Mouse (Mus musculus) heart, embryonic 15.5 days (tissue): ENCODE measurements at regions not wholly inside any gene's neighbourhood (a gene's known extent, or its start where the extent isn't known, plus 50 kb on each side); places are given as distances from the start of the nearest gene placed in this dataset.

Source experiments
- ATAC-seq: fragments of 200-750 bp; cut with Nextera tagmentation; replicated peaks from 2 replicates; pipeline ENCODE4 v1.8.0; 2017; ENCODE audit warnings: low read depth, moderate TSS enrichment; ENCODE audit not compliant: insufficient number of reproducible peaks, insufficient read depth, low FRiP score
- H3K27ac ChIP-seq: fragments of 300-500 bp; sonication (generic); 2 replicates; pipeline ENCODE4 v1.5.1; 2015; ENCODE audit warnings: mild to moderate bottlenecking, inconsistent platforms
- H3K27me3 ChIP-seq: fragments of 300-500 bp; sonication (generic); 2 replicates; pipeline ENCODE4 v1.6.1; 2015; ENCODE audit warnings: inconsistent platforms
- H3K36me3 ChIP-seq: fragments of 300-500 bp; sonication (generic); 2 replicates; pipeline ENCODE4 v1.6.1; 2015; ENCODE audit warnings: mild to moderate bottlenecking, inconsistent platforms
- H3K4me1 ChIP-seq: fragments of 300-500 bp; sonication (generic); replicated peaks from 2 replicates; pipeline ENCODE4 v1.6.1; 2015; ENCODE audit warnings: inconsistent platforms
- H3K4me2 ChIP-seq: fragments of 300-500 bp; sonication (generic); 2 replicates; pipeline ENCODE4 v1.6.1; 2015; ENCODE audit warnings: inconsistent platforms, mild to moderate bottlenecking, moderate library complexity
- H3K4me3 ChIP-seq: fragments of 300-500 bp; sonication (generic); 2 replicates; pipeline ENCODE4 v1.5.1; 2015; ENCODE audit warnings: mild to moderate bottlenecking, inconsistent platforms
- H3K9ac ChIP-seq: fragments of 300-500 bp; sonication (generic); 2 replicates; pipeline ENCODE4 v1.6.1; 2015; ENCODE audit warnings: mild to moderate bottlenecking, inconsistent platforms
- H3K9me3 ChIP-seq: fragments of 300-500 bp; sonication (generic); replicated peaks from 2 replicates; pipeline ENCODE4 v1.6.1; 2016; ENCODE audit warnings: inconsistent platforms
- WGBS: fragments of 180-500 bp; shearing (Covaris S2); methylation state at CpG from one replicate; pipeline ENCODE4 v1.1.7; 2015; ENCODE audit warnings: mixed read lengths; 5-methylcytosine and 5-hydroxymethylcytosine counted together

GRCm38 (mm10) chr14:102880658-102881083 lies 101.8 kb downstream of the Kctd12 start:
- Histone ChIP-seq H3K9me3 (no peaks in the 10 kb centered on the region), H3K27ac (peak overlapping the region; percentile 71), H3K36me3 (no peaks in the 10 kb centered on the region), H3K4me3 (no peak overlapping the region), H3K4me1 (peaks cover 5% of the 10 kb centered on the region; the same call in 1 of the 2 replicates), H3K27me3 (no peaks in the 10 kb centered on the region), H3K4me2 (no peak overlapping the region), H3K9ac (no peak overlapping the region)
- 53% methylated on average over 1 of the region's 1 CpGs for WGBS
- peak; percentile 41; the same call in 1 of the 2 replicates for ATAC-seq

- Histone ChIP-seq H3K4me1 (peaks cover 5% of the 10 kb centered on the region; the same call in 1 of the 2 replicates), H3K27me3 (no peaks in the 10 kb centered on the region), H3K9ac (no peak overlapping the region), H3K9me3 (no peaks in the 10 kb centered on the region), H3K4me2 (no peak overlapping the region), H3K4me3 (no peak overlapping the region), H3K36me3 (no peaks in the 10 kb centered on the region), H3K27ac (no peak overlapping the region)
- WGBS = 79% methylated on average over 6 of the region's 6 CpGs
- no peak for ATAC-seq
These were observed 103.9 kb downstream of the Kctd12 start for GRCm38 (mm10) chr14:102878572-102878971.

GRCm38 (mm10) chr14:102868160-102868559 lies 114.3 kb downstream of the Kctd12 start:
- H3K4me1 ChIP-seq = no peaks in the 10 kb centered on the region
- no peaks in the 10 kb centered on the region for H3K9me3 ChIP-seq
- H3K27me3 ChIP-seq = no peaks in the 10 kb centered on the region
- no peak for ATAC-seq
- H3K36me3 ChIP-seq = no peaks in the 10 kb centered on the region
- no peak overlapping the region for H3K4me2 ChIP-seq
- 64% methylated on average over 1 of the region's 1 CpGs for WGBS
- H3K27ac ChIP-seq = no peak overlapping the region
- no peak overlapping the region for H3K4me3 ChIP-seq
- H3K9ac ChIP-seq = no peak overlapping the region

- Histone ChIP-seq H3K36me3 (no peaks in the 10 kb centered on the region), H3K4me3 (no peak overlapping the region), H3K9ac (no peak overlapping the region), H3K4me1 (no peaks in the 10 kb centered on the region), H3K4me2 (no peak overlapping the region), H3K27ac (no peak overlapping the region), H3K27me3 (no peaks in the 10 kb centered on the region), H3K9me3 (no peaks in the 10 kb centered on the region)
- 71% methylated on average over 2 of the region's 2 CpGs for WGBS
- ATAC-seq = no peak
These were observed 114.7 kb downstream of the Kctd12 start for GRCm38 (mm10) chr14:102867697-102868096.

GRCm38 (mm10) chr14:102866511-102866910 lies 115.9 kb downstream of the Kctd12 start:
- 72% methylated on average over 1 of the region's 1 CpGs for WGBS
- Histone ChIP-seq H3K4me3 (no peak overlapping the region), H3K9ac (no peak overlapping the region), H3K27me3 (no peaks in the 10 kb centered on the region), H3K27ac (no peak overlapping the region), H3K36me3 (no peaks in the 10 kb centered on the region), H3K4me1 (no peaks in the 10 kb centered on the region), H3K9me3 (no peaks in the 10 kb centered on the region), H3K4me2 (no peak overlapping the region)
- ATAC-seq = no peak

GRCm38 (mm10) chr14:102861694-102862093 lies 120.7 kb downstream of the Kctd12 start:
- no peak overlapping the region for H3K4me3 ChIP-seq
- ATAC-seq = no peak
- 87% methylated on average over 1 of the region's 1 CpGs for WGBS
- no peak overlapping the region for H3K4me2 ChIP-seq
- no peak overlapping the region for H3K27ac ChIP-seq
- H3K36me3 ChIP-seq = no peaks in the 10 kb centered on the region
- no peaks in the 10 kb centered on the region for H3K27me3 ChIP-seq
- no peak overlapping the region for H3K9ac ChIP-seq
- no peaks in the 10 kb centered on the region for H3K9me3 ChIP-seq
- H3K4me1 ChIP-seq = no peaks in the 10 kb centered on the region

GRCm38 (mm10) chr14:102859361-102859871 lies 123.0 kb downstream of the Kctd12 start:
- H3K27me3 ChIP-seq = no peaks in the 10 kb centered on the region
- H3K9me3 ChIP-seq = no peaks in the 10 kb centered on the region
- no peak overlapping the region for H3K4me2 ChIP-seq
- H3K36me3 ChIP-seq = no peaks in the 10 kb centered on the region
- H3K4me1 ChIP-seq = no peaks in the 10 kb centered on the region
- no peak for ATAC-seq
- H3K9ac ChIP-seq = no peak overlapping the region
- WGBS = 67% methylated on average over 4 of the region's 4 CpGs
- no peak overlapping the region for H3K27ac ChIP-seq
- no peak overlapping the region for H3K4me3 ChIP-seq

- WGBS = 69% methylated on average over 7 of the region's 7 CpGs
- Histone ChIP-seq H3K27ac (no peak overlapping the region), H3K9ac (no peak overlapping the region), H3K27me3 (no peaks in the 10 kb centered on the region), H3K36me3 (no peaks in the 10 kb centered on the region), H3K4me2 (no peak overlapping the region), H3K4me3 (no peak overlapping the region), H3K9me3 (no peaks in the 10 kb centered on the region), H3K4me1 (no peaks in the 10 kb centered on the region)
- ATAC-seq = no peak
These were observed 127.1 kb downstream of the Kctd12 start for GRCm38 (mm10) chr14:102855264-102855840.

- no peak for ATAC-seq
- H3K9me3 ChIP-seq = no peaks in the 10 kb centered on the region
- no peaks in the 10 kb centered on the region for H3K27me3 ChIP-seq
- H3K27ac ChIP-seq = no peak overlapping the region
- 62% methylated on average over 3 of the region's 3 CpGs for WGBS
- H3K36me3 ChIP-seq = no peaks in the 10 kb centered on the region
- H3K9ac ChIP-seq = no peak overlapping the region
- no peak overlapping the region for H3K4me2 ChIP-seq
- no peaks in the 10 kb centered on the region for H3K4me1 ChIP-seq
- H3K4me3 ChIP-seq = no peak overlapping the region
These were observed 138.7 kb downstream of the Kctd12 start for GRCm38 (mm10) chr14:102843700-102844099.

- H3K27me3 ChIP-seq = no peaks in the 10 kb centered on the region
- no peaks in the 10 kb centered on the region for H3K36me3 ChIP-seq
- no peaks in the 10 kb centered on the region for H3K4me1 ChIP-seq
- WGBS = 71% methylated on average over 1 of the region's 1 CpGs
- H3K4me3 ChIP-seq = no peak overlapping the region
- no peak overlapping the region for H3K9ac ChIP-seq
- no peaks in the 10 kb centered on the region for H3K9me3 ChIP-seq
- no peak for ATAC-seq
- H3K4me2 ChIP-seq = no peak overlapping the region
- no peak overlapping the region for H3K27ac ChIP-seq
These were observed 144.8 kb downstream of the Kctd12 start for GRCm38 (mm10) chr14:102837602-102838001.

GRCm38 (mm10) chr14:102835118-102835769 lies 147.2 kb downstream of the Kctd12 start:
- no peak for ATAC-seq
- H3K4me1 ChIP-seq = no peaks in the 10 kb centered on the region
- H3K4me3 ChIP-seq = no peak overlapping the region
- no peak overlapping the region for H3K4me2 ChIP-seq
- H3K36me3 ChIP-seq = no peaks in the 10 kb centered on the region
- no peaks in the 10 kb centered on the region for H3K9me3 ChIP-seq
- no peak overlapping the region for H3K9ac ChIP-seq
- no peaks in the 10 kb centered on the region for H3K27me3 ChIP-seq
- H3K27ac ChIP-seq = no peak overlapping the region
- 76% methylated on average over 11 of the region's 11 CpGs for WGBS

- H3K36me3 ChIP-seq = no peaks in the 10 kb centered on the region
- H3K27ac ChIP-seq = no peak overlapping the region
- H3K4me3 ChIP-seq = no peak overlapping the region
- no peaks in the 10 kb centered on the region for H3K9me3 ChIP-seq
- H3K4me1 ChIP-seq = peaks cover 8% of the 10 kb centered on the region; the same call in 1 of the 2 replicates
- no peaks in the 10 kb centered on the region for H3K27me3 ChIP-seq
- ATAC-seq = no peak
- H3K4me2 ChIP-seq = no peak overlapping the region
- H3K9ac ChIP-seq = no peak overlapping the region
- 86% methylated on average over 3 of the region's 3 CpGs for WGBS
These were observed 154.0 kb downstream of the Kctd12 start for GRCm38 (mm10) chr14:102828442-102828841.
